Mouse (Mus musculus): ENCODE results near the gene Psenen. TPM values are rescaled to one million over a fixed set of nuclear protein-coding genes. Genes with fewer than 3 reads are reported as not detected.

Gene Psenen
- polyA plus RNA-seq, 1 experiment from 2014 or later = 123 TPM

GRCm38 (mm10) chr7:30518325-30518724 is 45.1 kb downstream of the Psenen start:
- no peak overlapping the region for H3K27ac ChIP-seq (ENCODE audit: low read length)
- no peaks in the 10 kb centered on the region for H3K4me1 ChIP-seq (ENCODE audit: control insufficient read depth, insufficient read depth, low read length)
- no peaks in the 10 kb centered on the region; the same call in 1 of the 2 replicates for H3K27me3 ChIP-seq (ENCODE audit: control insufficient read depth, insufficient read depth, low read length)
- H3K36me3 ChIP-seq (ENCODE audit: control insufficient read depth, insufficient read depth) = no peaks in the 10 kb centered on the region
- no peak overlapping the region for H3K4me3 ChIP-seq (ENCODE audit: low read length)
- no peak for ATAC-seq (replicated peaks; ENCODE audit: extremely low read depth, insufficient read depth, low FRiP score)
- 39% methylated on average over 8 of the region's 8 CpGs for WGBS
- no peak overlapping the region for H3K4me2 ChIP-seq (ENCODE audit: low read depth, low read length)
- H3K9me3 ChIP-seq (replicated peaks; ENCODE audit: control insufficient read depth, low read length) = no peaks in the 10 kb centered on the region
- H3K9ac ChIP-seq (ENCODE audit: low read length) = no peak overlapping the region

GRCm38 (mm10) chr7:30515003-30515760 is 48.2 kb downstream of the Psenen start:
- no peak overlapping the region for H3K27ac ChIP-seq (ENCODE audit: low read length)
- H3K9me3 ChIP-seq (replicated peaks; ENCODE audit: control insufficient read depth, low read length) = no peaks in the 10 kb centered on the region
- 53% methylated on average over 24 of the region's 24 CpGs for WGBS
- no peak overlapping the region for H3K4me3 ChIP-seq (ENCODE audit: low read length)
- H3K36me3 ChIP-seq (ENCODE audit: control insufficient read depth, insufficient read depth) = no peaks in the 10 kb centered on the region
- no peak for ATAC-seq (replicated peaks; ENCODE audit: extremely low read depth, insufficient read depth, low FRiP score)
- no peaks in the 10 kb centered on the region; the same call in 1 of the 2 replicates for H3K27me3 ChIP-seq (ENCODE audit: control insufficient read depth, insufficient read depth, low read length)
- no peaks in the 10 kb centered on the region for H3K4me1 ChIP-seq (ENCODE audit: control insufficient read depth, insufficient read depth, low read length)
- H3K4me2 ChIP-seq (ENCODE audit: low read depth, low read length) = no peak overlapping the region
- H3K9ac ChIP-seq (ENCODE audit: low read length) = no peak overlapping the region

Small RNA genes within 50 kb of the gene (microRNA-seq; reads per million reads assigned to microRNA genes)
- gene Gm38670 (2.6 reads per million, percentile 7 among the genes with 10 or more reads in this experiment), gene Mir3569 (not detected)

Other genes with a start within 250 kb of the Psenen start
- gene Syne4, start 248.8 kb downstream of the Psenen start, polyA plus RNA-seq (2015; fragmentation: Nextera tagmentation; extraction: Ambion mirVana) = 9.2 and 10.0 TPM in 2 replicates
- gene E130208F15Rik, start 241.9 kb downstream of the Psenen start, polyA plus RNA-seq (2015; fragmentation: Nextera tagmentation; extraction: Ambion mirVana) = 3.6 and 7.3 TPM in 2 replicates
- 12.0 and 17.0 TPM in 2 replicates for gene Sdhaf1, start 239.7 kb downstream of the Psenen start, polyA plus RNA-seq (2015; fragmentation: Nextera tagmentation; extraction: Ambion mirVana)
- 1.2 and 1.4 TPM in 2 replicates for gene Lrfn3, start 200.9 kb downstream of the Psenen start, polyA plus RNA-seq (2015; fragmentation: Nextera tagmentation; extraction: Ambion mirVana)
- 32.2 and 34.7 TPM in 2 replicates for gene Tyrobp, start 149.9 kb downstream of the Psenen start, polyA plus RNA-seq (2015; fragmentation: Nextera tagmentation; extraction: Ambion mirVana)
- gene Hcst, start 143.8 kb downstream of the Psenen start, polyA plus RNA-seq (2015; fragmentation: Nextera tagmentation; extraction: Ambion mirVana) = 2.2 and 4.6 TPM in 2 replicates
- 1.7 and 1.8 TPM in 2 replicates for gene Nfkbid, start 141.9 kb downstream of the Psenen start, polyA plus RNA-seq (2015; fragmentation: Nextera tagmentation; extraction: Ambion mirVana)
- gene Aplp1, start 118.1 kb downstream of the Psenen start, polyA plus RNA-seq (2015; fragmentation: Nextera tagmentation; extraction: Ambion mirVana) = 11.1 and 13.5 TPM in 2 replicates
- 0.15 and 0.20 TPM in 2 replicates for gene Kirrel2, start 105.9 kb downstream of the Psenen start, polyA plus RNA-seq (2015; fragmentation: Nextera tagmentation; extraction: Ambion mirVana)
- 0.19 TPM in 1 of 2 replicates, not detected in the other for gene Nphs1, start 105.3 kb downstream of the Psenen start, polyA plus RNA-seq (2015; fragmentation: Nextera tagmentation; extraction: Ambion mirVana)
- gene Prodh2, start 70.0 kb downstream of the Psenen start, polyA plus RNA-seq (2015; fragmentation: Nextera tagmentation; extraction: Ambion mirVana) = 0.09 TPM in 1 of 2 replicates, not detected in the other
- gene Arhgap33, start 28.6 kb downstream of the Psenen start, polyA plus RNA-seq (2015; fragmentation: Nextera tagmentation; extraction: Ambion mirVana) = 7.3 and 8.2 TPM in 2 replicates
- 204 and 205 TPM in 2 replicates for gene Hspb6, start 11.4 kb downstream of the Psenen start, polyA plus RNA-seq (2015; fragmentation: Nextera tagmentation; extraction: Ambion mirVana)
- gene Proser3, start 11.3 kb downstream of the Psenen start, polyA plus RNA-seq (2015; fragmentation: Nextera tagmentation; extraction: Ambion mirVana) = 6.6 and 8.4 TPM in 2 replicates
- gene Lin37, start 3.8 kb downstream of the Psenen start, polyA plus RNA-seq (2015; fragmentation: Nextera tagmentation; extraction: Ambion mirVana) = 33.6 and 40.1 TPM in 2 replicates
- 102 and 104 TPM in 2 replicates for gene U2af1l4, start 326 bp downstream of the Psenen start, polyA plus RNA-seq (2015; fragmentation: Nextera tagmentation; extraction: Ambion mirVana)
- 11.4 and 12.0 TPM in 2 replicates for gene Gm49396, start 283 bp downstream of the Psenen start, polyA plus RNA-seq (2015; fragmentation: Nextera tagmentation; extraction: Ambion mirVana)
- 3.9 and 5.3 TPM in 2 replicates for gene Igflr1, start 1.8 kb upstream of the Psenen start, polyA plus RNA-seq (2015; fragmentation: Nextera tagmentation; extraction: Ambion mirVana)
- gene Kmt2b, start 25.1 kb upstream of the Psenen start, polyA plus RNA-seq (2015; fragmentation: Nextera tagmentation; extraction: Ambion mirVana) = 4.2 TPM in 2 replicates
- 0.24 and 0.51 TPM in 2 replicates for gene Zbtb32, start 35.3 kb upstream of the Psenen start, polyA plus RNA-seq (2015; fragmentation: Nextera tagmentation; extraction: Ambion mirVana)
- 0.47 and 0.49 TPM in 2 replicates for gene Upk1a, start 49.2 kb upstream of the Psenen start, polyA plus RNA-seq (2015; fragmentation: Nextera tagmentation; extraction: Ambion mirVana)
- 1,996 and 2,229 TPM in 2 replicates for gene Cox6b1, start 62.5 kb upstream of the Psenen start, polyA plus RNA-seq (2015; fragmentation: Nextera tagmentation; extraction: Ambion mirVana)
- gene Etv2, start 72.2 kb upstream of the Psenen start, polyA plus RNA-seq (2015; fragmentation: Nextera tagmentation; extraction: Ambion mirVana) = not detected in 2 replicates
- gene Rbm42, start 86.7 kb upstream of the Psenen start, polyA plus RNA-seq (2015; fragmentation: Nextera tagmentation; extraction: Ambion mirVana) = 84.5 and 85.8 TPM in 2 replicates
- gene Haus5, start 101.4 kb upstream of the Psenen start, polyA plus RNA-seq (2015; fragmentation: Nextera tagmentation; extraction: Ambion mirVana) = 32.2 and 32.6 TPM in 2 replicates
- not detected in 2 replicates for gene Pmis2, start 108.0 kb upstream of the Psenen start, polyA plus RNA-seq (2015; fragmentation: Nextera tagmentation; extraction: Ambion mirVana)
- 1.0 and 1.8 TPM in 2 replicates for gene 2200002J24Rik, start 135.3 kb upstream of the Psenen start, polyA plus RNA-seq (2015; fragmentation: Nextera tagmentation; extraction: Ambion mirVana)
- gene Atp4a, start 148.6 kb upstream of the Psenen start, polyA plus RNA-seq (2015; fragmentation: Nextera tagmentation; extraction: Ambion mirVana) = 0.37 and 0.39 TPM in 2 replicates
- 197 and 203 TPM in 2 replicates for gene Tmem147, start 165.9 kb upstream of the Psenen start, polyA plus RNA-seq (2015; fragmentation: Nextera tagmentation; extraction: Ambion mirVana)
- 0.21 and 0.47 TPM in 2 replicates for gene Gapdhs, start 180.1 kb upstream of the Psenen start, polyA plus RNA-seq (2015; fragmentation: Nextera tagmentation; extraction: Ambion mirVana)
- 1.6 and 1.8 TPM in 2 replicates for gene Sbsn, start 187.8 kb upstream of the Psenen start, polyA plus RNA-seq (2015; fragmentation: Nextera tagmentation; extraction: Ambion mirVana)
- gene Dmkn, start 200.1 kb upstream of the Psenen start, polyA plus RNA-seq (2015; fragmentation: Nextera tagmentation; extraction: Ambion mirVana) = 5.2 and 5.9 TPM in 2 replicates
- gene Krtdap, start 224.3 kb upstream of the Psenen start, polyA plus RNA-seq (2015; fragmentation: Nextera tagmentation; extraction: Ambion mirVana) = 2.0 and 2.7 TPM in 2 replicates